Mouse (Mus musculus) skeletal muscle tissue, postnatal 0 days (tissue): ENCODE measurements around the gene Rpl13. TPM values are rescaled to one million over a fixed set of nuclear protein-coding genes. Genes with fewer than 3 reads are reported as not detected.

Experiments used
- microRNA-seq, 2 experiments: library from miRNA; unstranded; fragments of <30 nt; microRNA quantifications; one replicate each; pipeline ENCODE4; 2016
- polyA plus RNA-seq: library from polyadenylated mRNA; unstranded; fragments of >200 nt; fragmentation: Nextera tagmentation; extraction: Ambion mirVana; gene quantifications from 2 replicates; pipeline ENCODE4 v1.2.1, GENCODE M21; 2015

Rpl13 gene
- polyA plus RNA-seq = 1,136 and 1,218 TPM in 2 replicates

DNA sequence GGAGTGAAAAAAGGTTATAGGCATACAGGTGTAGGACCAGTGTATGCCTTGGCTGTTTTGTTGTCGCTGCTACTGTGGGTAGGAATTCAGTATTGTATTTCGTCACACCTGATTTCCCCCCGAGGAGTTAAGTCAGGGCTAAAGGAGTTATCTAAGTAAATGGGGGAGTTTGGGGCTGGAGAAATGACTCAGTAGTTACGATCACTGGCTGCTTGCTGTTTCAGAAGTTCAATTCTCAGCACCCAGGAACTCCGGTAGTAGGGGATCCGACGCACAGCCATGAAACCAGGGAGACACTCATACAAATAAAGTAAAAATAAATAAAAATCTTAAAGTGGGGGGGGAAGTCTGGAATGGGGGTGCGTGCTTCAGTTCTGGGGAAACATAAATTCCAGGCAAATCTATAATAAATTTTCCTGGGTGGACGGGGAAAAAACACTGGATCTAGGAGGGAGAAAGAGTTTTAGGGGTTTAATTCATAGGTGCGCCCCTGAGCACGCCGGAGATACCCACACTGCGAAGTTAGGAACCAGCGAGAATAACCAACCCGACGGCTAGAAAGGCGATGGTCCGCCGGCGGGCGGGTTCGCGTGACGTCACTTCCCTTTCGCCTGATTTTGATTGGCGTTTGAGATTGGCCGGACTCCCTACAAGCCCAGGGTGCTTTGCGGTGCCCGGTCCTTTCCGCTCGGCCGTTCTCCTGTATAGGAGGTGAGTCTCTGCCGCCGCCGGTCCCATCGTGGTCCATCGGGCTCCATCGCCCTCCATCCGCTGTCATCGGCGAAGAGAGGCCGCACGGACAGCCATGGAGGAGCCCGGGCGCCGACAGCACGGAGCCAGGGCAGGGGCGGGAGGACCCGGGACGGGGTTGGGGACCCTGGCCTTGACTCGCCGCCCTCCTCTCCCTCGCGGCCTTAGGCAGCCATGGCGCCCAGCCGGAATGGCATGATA is at the start of gene Rpl13:
Gene Rpl13 (plus strand): TSS at position 616 of the 951 bp plus-strand sequence.

DNA sequence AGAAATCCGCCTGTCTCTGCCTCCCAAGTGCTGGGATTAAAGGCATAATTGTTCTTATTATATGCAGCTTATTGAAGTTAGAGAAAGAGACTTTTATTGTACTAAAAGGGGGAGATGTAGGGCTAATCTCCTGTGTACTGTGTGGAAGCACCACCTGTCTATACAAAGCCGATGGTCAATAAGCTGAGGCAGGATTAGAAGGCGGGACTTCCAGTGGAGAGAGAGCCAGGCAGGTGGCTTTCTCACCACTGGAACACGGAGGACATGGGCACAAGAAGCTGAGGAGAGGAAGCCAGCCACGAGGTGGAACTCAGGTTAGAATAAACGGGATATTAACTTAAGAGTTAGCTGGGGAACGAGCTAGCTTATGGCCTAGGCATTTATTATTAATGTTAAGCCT is 39.4 kb upstream of the Rpl13 start, which contains the start of gene Spg7:
Gene Spg7 (plus strand): TSS at position 222 of the 400 bp plus-strand sequence.

DNA sequence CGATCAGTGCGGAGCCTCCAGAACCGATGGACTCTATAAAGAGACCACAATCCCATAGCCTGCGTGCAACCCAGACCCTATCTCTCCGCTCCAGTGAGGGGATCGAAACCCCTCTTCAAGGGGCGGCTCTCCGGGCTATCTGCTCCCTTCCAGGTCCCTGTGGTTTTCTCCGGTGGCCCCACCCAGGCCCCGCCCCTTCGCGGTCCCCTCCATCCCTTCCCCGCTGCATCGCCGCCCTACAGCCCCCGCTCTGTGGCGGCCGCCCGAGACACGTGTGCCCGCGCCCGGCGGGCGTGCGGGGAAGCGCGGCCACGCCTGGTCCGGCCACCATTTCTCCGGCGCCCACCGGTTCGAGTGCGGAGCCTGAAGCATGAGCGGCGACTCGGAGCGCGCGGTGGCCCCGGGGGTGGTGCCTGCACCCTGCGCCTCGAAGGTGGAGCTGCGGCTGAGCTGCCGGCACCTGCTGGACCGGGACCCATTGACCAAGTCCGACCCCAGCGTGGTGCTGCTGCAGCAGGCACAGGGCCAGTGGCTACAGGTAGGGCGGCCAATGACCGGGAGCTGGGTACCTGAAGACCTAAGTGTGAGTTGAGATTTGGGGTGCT is 15.1 kb downstream of the Rpl13 start, which contains the start of gene Cpne7:
Gene Cpne7 (plus strand): TSS at position 248 of the 605 bp plus-strand sequence.

Small RNAs within 50 kb of the gene (microRNA-seq; reads per million reads assigned to microRNA genes)
- gene Mir7079 (0 to 0.10 reads per million in 2 experiments), gene Mir7080 (0.10 to 0.42 reads per million in 2 experiments)

Other genes starting within 250 kb of the Rpl13 start
- 32.8 and 35.7 TPM in 2 replicates for gene Ankrd11, start 60.1 kb upstream of the Rpl13 start, polyA plus RNA-seq
- gene Spg7, start 39.4 kb upstream of the Rpl13 start, polyA plus RNA-seq = 44.5 and 46.9 TPM in 2 replicates
- 0.89 and 1.0 TPM in 2 replicates for gene Cpne7, start 15.0 kb downstream of the Rpl13 start, polyA plus RNA-seq
- gene Sult5a1, start 56.0 kb downstream of the Rpl13 start, polyA plus RNA-seq = 13.2 and 13.3 TPM in 2 replicates
- gene Dpep1, start 83.9 kb downstream of the Rpl13 start, polyA plus RNA-seq = 14.2 and 14.8 TPM in 2 replicates
- gene Chmp1a, start 110.4 kb downstream of the Rpl13 start, polyA plus RNA-seq = 76.6 and 84.8 TPM in 2 replicates
- gene Spata33, start 110.5 kb downstream of the Rpl13 start, polyA plus RNA-seq = 1.2 and 1.4 TPM in 2 replicates
- 11.7 and 13.6 TPM in 2 replicates for gene Cdk10, start 122.5 kb downstream of the Rpl13 start, polyA plus RNA-seq
- gene Spata2l, start 133.9 kb downstream of the Rpl13 start, polyA plus RNA-seq = 1.3 and 1.6 TPM in 2 replicates
- 8.6 and 9.3 TPM in 2 replicates for gene Zfp276, start 151.8 kb downstream of the Rpl13 start, polyA plus RNA-seq
- 11.8 and 13.8 TPM in 2 replicates for gene Vps9d1, start 152.0 kb downstream of the Rpl13 start, polyA plus RNA-seq
- gene Fanca, start 216.2 kb downstream of the Rpl13 start, polyA plus RNA-seq = 3.5 and 4.5 TPM in 2 replicates
- 0.43 and 0.45 TPM in 2 replicates for gene Spire2, start 230.4 kb downstream of the Rpl13 start, polyA plus RNA-seq